Mouse (Mus musculus) lung, adult 10 weeks (tissue): ENCODE data around the gene Slc6a4. TPM values are rescaled to one million over a fixed set of nuclear protein-coding genes. Genes with fewer than 3 reads are reported as not detected.

Source experiments
- polyA plus RNA-seq: library from polyadenylated mRNA; stranded (reverse); fragments of 350-450 nt; fragmentation: Illumina TruSeq; extraction: RNeasy Lipid Tissue Mini Kit (QIAGEN cat#74804); gene quantifications from one replicate; pipeline ENCODE4 v1.2.3, GENCODE M21; 2014; ENCODE audit warnings: low read depth, low replicate concordance; ENCODE audit not compliant: insufficient read depth

The Slc6a4 gene
- 2.1 TPM for polyA plus RNA-seq

GRCm38 (mm10) chr11:76997916-76998704 lies at the start of gene Slc6a4:
TSS of gene Slc6a4 (plus strand) at chr11:76998603.

GRCm38 (mm10) chr11:77078273-77079134 lies 80.1 kb downstream of the Slc6a4 start, which contains the start of gene Nsrp1:
TSS of gene Nsrp1 (minus strand) at chr11:77078435.

Other genes with a start within 250 kb of the Slc6a4 start
- 12.2 TPM for gene Gosr1, start 235.0 kb upstream of the Slc6a4 start, polyA plus RNA-seq
- gene Cpd, start 151.6 kb upstream of the Slc6a4 start, polyA plus RNA-seq: 22.7 TPM
- gene Tmigd1, start 96.4 kb upstream of the Slc6a4 start, polyA plus RNA-seq: 0.58 TPM
- gene Blmh, start 73.8 kb upstream of the Slc6a4 start, polyA plus RNA-seq: 29.5 TPM
- gene Nsrp1, start 79.8 kb downstream of the Slc6a4 start, polyA plus RNA-seq: 7.6 TPM
- gene Efcab5, start 190.4 kb downstream of the Slc6a4 start, polyA plus RNA-seq: 0.45 TPM
- gene Ssh2, start 217.7 kb downstream of the Slc6a4 start, polyA plus RNA-seq: 11.3 TPM